Mouse (Mus musculus) MEL (cell line): ENCODE data around the gene Kat7. TPM values are rescaled to one million over a fixed set of nuclear protein-coding genes. Genes with fewer than 3 reads are reported as not detected.

Experiments
- DNase-seq: peaks from one replicate; pipeline ENCODE4 v3.0.0; 2011; ENCODE audit warnings: low read depth, low spot score
- H3K27ac ChIP-seq: 2 replicates; pipeline ENCODE4 v1.5.1; 2012; ENCODE audit warnings: low read depth, mild to moderate bottlenecking, control low read depth, low read length, moderate library complexity; ENCODE audit not compliant: control insufficient read depth
- H3K27me3 ChIP-seq, 2 experiments: fragments of 150-350 bp in 1 of 2; sonication (generic) in 1 of 2; 2 replicates each; pipeline ENCODE4 v1.6.1; 2012; ENCODE audit warnings: low read length in 2 of 2, mild to moderate bottlenecking in 2 of 2, improper control_type of control experiment in 1 of 2, moderate library complexity in 1 of 2; ENCODE audit not compliant: insufficient read depth in 2 of 2, control insufficient read depth in 1 of 2
- H3K36me3 ChIP-seq, 2 experiments: 2 replicates each; pipeline ENCODE4 v1.6.1; 2012 to 2014; ENCODE audit warnings: low read length in 2 of 2, improper control_type of control experiment in 1 of 2, inconsistent platforms in 1 of 2, mild to moderate bottlenecking in 1 of 2; ENCODE audit not compliant: insufficient read depth in 2 of 2, control insufficient read depth in 1 of 2
- H3K4me1 ChIP-seq, 2 experiments: fragments of 150-350 bp in 1 of 2; sonication (generic) in 1 of 2; 2 replicates each; pipeline ENCODE4 v1.6.1; 2012; ENCODE audit warnings: low read length in 2 of 2, improper control_type of control experiment in 1 of 2, mild to moderate bottlenecking in 1 of 2; ENCODE audit not compliant: insufficient read depth in 2 of 2, control insufficient read depth in 1 of 2
- H3K4me3 ChIP-seq, 2 experiments: fragments of 150-350 bp in 1 of 2; sonication (generic) in 1 of 2; 2 replicates each; pipeline ENCODE4 v1.5.1; 2012; ENCODE audit warnings: low read depth in 2 of 2, low read length in 2 of 2, mild to moderate bottlenecking in 2 of 2, moderate library complexity in 2 of 2, control low read depth in 1 of 2, improper control_type of control experiment in 1 of 2; ENCODE audit not compliant: control insufficient read depth in 1 of 2, insufficient read depth in 1 of 2
- H3K79me2 ChIP-seq: 2 replicates; pipeline ENCODE4 v1.6.1; 2012; ENCODE audit warnings: mild to moderate bottlenecking, low read length, moderate library complexity; ENCODE audit not compliant: control insufficient read depth, poor library complexity, insufficient read depth
- H3K9ac ChIP-seq: 2 replicates; pipeline ENCODE4 v1.6.1; 2012; ENCODE audit warnings: low read depth, mild to moderate bottlenecking, control low read depth, low read length, moderate library complexity; ENCODE audit not compliant: control insufficient read depth, poor library complexity, severe bottlenecking
- H3K9me3 ChIP-seq: fragments of 150-350 bp; sonication (generic); replicated peaks from 2 replicates; pipeline ENCODE4 v1.6.1; 2012; ENCODE audit warnings: mild to moderate bottlenecking, low read length, improper control_type of control experiment, moderate library complexity; ENCODE audit not compliant: insufficient read depth
- CHD1 ChIP-seq: IDR thresholded peaks from 2 replicates; pipeline ENCODE4 v1.6.1; 2012; ENCODE audit warnings: low read depth, mild to moderate bottlenecking, inconsistent platforms, low read length, improper control_type of control experiment
- CHD2 ChIP-seq: IDR thresholded peaks from 2 replicates; pipeline ENCODE4 v1.6.1; 2011; ENCODE audit warnings: low read length, improper control_type of control experiment
- CTCF ChIP-seq, 3 experiments: IDR thresholded peaks in 2 of 3; conservative IDR thresholded peaks in 1 of 3; 2 replicates each; pipeline ENCODE4 v1.5.1; 2011 to 2012; ENCODE audit warnings: low read length in 3 of 3, low read depth in 2 of 3, mild to moderate bottlenecking in 2 of 3, improper control_type of control experiment in 1 of 3, inconsistent platforms in 1 of 3, mixed read lengths in 1 of 3, moderate library complexity in 1 of 3; ENCODE audit not compliant: control insufficient read depth in 1 of 3, insufficient read depth in 1 of 3, poor library complexity in 1 of 3, severe bottlenecking in 1 of 3
- ELF1 ChIP-seq: IDR thresholded peaks from 2 replicates; pipeline ENCODE4 v1.6.1; 2014; ENCODE audit warnings: low read depth, mild to moderate bottlenecking, inconsistent platforms, low read length, improper control_type of control experiment, moderate library complexity
- EP300 ChIP-seq, 2 experiments: IDR thresholded peaks; 2 replicates each; pipeline ENCODE4 v1.6.1; 2011; ENCODE audit warnings: improper control_type of control experiment in 2 of 2, low read length in 2 of 2, low read depth in 1 of 2, mild to moderate bottlenecking in 1 of 2
- ETS1 ChIP-seq: IDR thresholded peaks from 2 replicates; pipeline ENCODE4 v1.6.1; 2012; ENCODE audit warnings: low read depth, mild to moderate bottlenecking, inconsistent platforms, low read length, improper control_type of control experiment, moderate library complexity
- GABPA ChIP-seq: IDR thresholded peaks from 2 replicates; pipeline ENCODE4 v1.6.1; 2012; ENCODE audit warnings: low read depth, mild to moderate bottlenecking, inconsistent platforms, low read length, improper control_type of control experiment, moderate library complexity
- KAT2A ChIP-seq: conservative IDR thresholded peaks from 2 replicates; pipeline ENCODE4 v1.6.1; 2012; ENCODE audit warnings: low read depth, low read length, improper control_type of control experiment, inconsistent platforms
- MAX ChIP-seq: IDR thresholded peaks from 2 replicates; pipeline ENCODE4 v1.6.1; 2011; ENCODE audit warnings: low read length, improper control_type of control experiment
- MAZ ChIP-seq: IDR thresholded peaks from 2 replicates; pipeline ENCODE4 v1.6.1; 2012; ENCODE audit warnings: low read depth, mild to moderate bottlenecking, inconsistent platforms, low read length, improper control_type of control experiment
- MYC ChIP-seq: IDR thresholded peaks from 2 replicates; pipeline ENCODE4 v1.6.1; 2011; ENCODE audit warnings: low read depth, mild to moderate bottlenecking, low read length, improper control_type of control experiment, moderate library complexity
- NELFE ChIP-seq: IDR thresholded peaks from 2 replicates; pipeline ENCODE4 v1.6.1; 2011; ENCODE audit warnings: low read depth, low read length, improper control_type of control experiment
- POLR2A ChIP-seq, 2 experiments: IDR thresholded peaks; 2 replicates each; pipeline ENCODE4 v1.6.1; 2011 to 2012; ENCODE audit warnings: low read length in 2 of 2, mild to moderate bottlenecking in 2 of 2, control low read depth in 1 of 2, improper control_type of control experiment in 1 of 2, low read depth in 1 of 2, moderate library complexity in 1 of 2; ENCODE audit not compliant: control insufficient read depth in 1 of 2, insufficient read depth in 1 of 2, poor library complexity in 1 of 2
- SIN3A ChIP-seq: IDR thresholded peaks from 2 replicates; pipeline ENCODE4 v1.6.1; 2012; ENCODE audit warnings: low read length, improper control_type of control experiment, inconsistent platforms
- SMC3 ChIP-seq: IDR thresholded peaks from 2 replicates; pipeline ENCODE4 v1.6.1; 2011; ENCODE audit warnings: low read depth, low read length, improper control_type of control experiment
- UBTF ChIP-seq: IDR thresholded peaks from 2 replicates; pipeline ENCODE4 v1.6.1; 2012; ENCODE audit warnings: low read depth, mild to moderate bottlenecking, inconsistent platforms, low read length, improper control_type of control experiment, moderate library complexity, borderline replicate concordance; ENCODE audit not compliant: insufficient read depth
- USF1 ChIP-seq: IDR thresholded peaks from 2 replicates; pipeline ENCODE4 v1.6.1; 2014; ENCODE audit warnings: low read depth, mild to moderate bottlenecking, inconsistent platforms, low read length, improper control_type of control experiment, moderate library complexity
- USF2 ChIP-seq, 2 experiments: IDR thresholded peaks; 2 replicates each; pipeline ENCODE4 v1.6.1; 2011 to 2012; ENCODE audit warnings: improper control_type of control experiment in 2 of 2, low read length in 2 of 2, borderline replicate concordance in 1 of 2, inconsistent platforms in 1 of 2, low read depth in 1 of 2, mild to moderate bottlenecking in 1 of 2; ENCODE audit not compliant: insufficient read depth in 1 of 2
- ZC3H11A ChIP-seq: IDR thresholded peaks from 2 replicates; pipeline ENCODE4 v1.6.1; 2012; ENCODE audit warnings: low read depth, mild to moderate bottlenecking, inconsistent platforms, low read length, improper control_type of control experiment
- ZKSCAN1 ChIP-seq: IDR thresholded peaks from 2 replicates; pipeline ENCODE4 v1.6.1; 2012; ENCODE audit warnings: low read depth, mild to moderate bottlenecking, inconsistent platforms, low read length, improper control_type of control experiment, moderate library complexity
- polyA plus RNA-seq, 2 experiments: library from polyadenylated mRNA; stranded (reverse) in 1 of 2; unstranded in 1 of 2; fragments of >175 nt in 1 of 2; fragments of >200 nt in 1 of 2; gene quantifications; 2 replicates each; pipeline versions ENCODE4 v1.2.1 to v1.2.4; 2012; ENCODE audit warnings: low replicate concordance in 2 of 2, low read depth in 1 of 2; ENCODE audit not compliant: insufficient read length in 2 of 2, insufficient read depth in 1 of 2, missing spikeins in 1 of 2
- total RNA-seq: library from RNA; depleted of rRNA; stranded (reverse); fragments of 300-350 nt; gene quantifications from 2 replicates; pipeline ENCODE4 v1.2.3, GENCODE M21; 2012

The Kat7 gene
- total and polyA plus RNA-seq, 3 experiments: 81.4 to 100 (median 95.4) TPM

DNA sequence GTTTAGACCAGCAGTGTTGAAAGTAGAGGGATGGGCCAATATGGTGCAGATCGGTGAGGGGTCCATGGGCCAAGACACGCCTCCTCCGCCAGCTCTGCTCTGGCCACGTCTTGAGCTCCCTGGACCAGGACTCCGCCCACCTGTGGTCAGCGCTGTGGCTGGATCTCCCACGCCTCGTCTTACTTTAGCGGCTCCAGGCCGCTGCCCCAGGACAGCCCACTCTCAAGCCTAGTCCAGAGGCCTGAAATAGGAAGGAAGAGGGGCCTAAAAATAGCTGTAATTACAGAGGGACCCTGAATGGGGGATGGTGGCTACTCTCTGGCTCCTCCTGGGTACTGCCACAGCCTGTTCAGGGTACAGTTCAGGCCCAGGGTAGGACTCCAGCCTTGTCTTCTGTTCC lies 59.9 kb downstream of the Kat7 start:
- Histone ChIP-seq H3K9ac (no peak overlapping the region), H3K4me3 (no peak overlapping the region), H3K27me3 (peaks cover 0 to 2% of the 10 kb centered on the region in 2 experiments; a peak in 3 of 4 replicates), H3K36me3 (no peaks in the 10 kb centered on the region), H3K9me3 (no peaks in the 10 kb centered on the region), H3K79me2 (no peaks in the 10 kb centered on the region), H3K4me1 (no peaks in the 10 kb centered on the region), H3K27ac (no peak overlapping the region)
- DNase-seq: no peak
- TF ChIP-seq POLR2A (IDR thresholded peaks at IDR 0.05; ENCODE audit: control insufficient read depth in 1 of 2, insufficient read depth in 1 of 2, low read depth in 1 of 2, low read length in 2 of 2, poor library complexity in 1 of 2) (no peak), UBTF (no peak), CHD2 (no peak), USF1 (no peak), ETS1 (no peak), CHD1 (no peak), EP300 (IDR thresholded peaks at IDR 0.05; ENCODE audit: low read depth in 1 of 2, low read length in 2 of 2) (no peak), GABPA (no peak)

- no peak overlapping the region for H3K4me3 ChIP-seq
- no peak overlapping the region for H3K27ac ChIP-seq
- no peak overlapping the region for H3K9ac ChIP-seq
- H3K79me2 ChIP-seq: no peaks in the 10 kb centered on the region
- no peak for DNase-seq
- H3K9me3 ChIP-seq: no peaks in the 10 kb centered on the region
- H3K4me1 ChIP-seq: no peaks in the 10 kb centered on the region
- no peaks in the 10 kb centered on the region for H3K36me3 ChIP-seq
- H3K27me3 ChIP-seq: peaks cover 2 to 9% of the 10 kb centered on the region in 2 experiments
- TF ChIP-seq ZKSCAN1: no peak
- no peak for TF ChIP-seq ZC3H11A
These were observed 63.0 kb downstream of the Kat7 start for GRCm38 (mm10) chr11:95247065-95247464.

- H3K27me3 ChIP-seq: peaks cover 6 to 9% of the 10 kb centered on the region in 2 experiments
These were observed 64.6 kb downstream of the Kat7 start for GRCm38 (mm10) chr11:95245456-95245855.

More at GRCm38 (mm10) chr11:95245456-95245855, 64.6 kb downstream of the Kat7 start:
- H3K36me3 ChIP-seq: no peaks in the 10 kb centered on the region
- no peak for DNase-seq
- H3K9ac ChIP-seq: no peak overlapping the region
- no peak overlapping the region for H3K4me3 ChIP-seq
- H3K9me3 ChIP-seq: no peaks in the 10 kb centered on the region
- TF ChIP-seq MYC (no peak), SMC3 (no peak), UBTF (no peak), NELFE (no peak), ELF1 (no peak), MAX (no peak), POLR2A (IDR thresholded peaks at IDR 0.05; ENCODE audit: control insufficient read depth in 1 of 2, insufficient read depth in 1 of 2, low read depth in 1 of 2, low read length in 2 of 2, poor library complexity in 1 of 2) (no peak), CHD2 (no peak), CTCF (IDR thresholded peaks at IDR 0.05 in 2 of 3, conservative IDR thresholded peaks at IDR 0.05 in 1 of 3; ENCODE audit: control insufficient read depth in 1 of 3, insufficient read depth in 1 of 3, low read depth in 2 of 3, low read length in 3 of 3, poor library complexity in 1 of 3, severe bottlenecking in 1 of 3) (no peak), MAZ (no peak), ZKSCAN1 (no peak), KAT2A (no peak), USF2 (IDR thresholded peaks at IDR 0.05; ENCODE audit: borderline replicate concordance in 1 of 2, insufficient read depth in 1 of 2, low read depth in 1 of 2, low read length in 2 of 2) (no peak), SIN3A (no peak)
- no peak overlapping the region for H3K27ac ChIP-seq
- H3K79me2 ChIP-seq: no peaks in the 10 kb centered on the region
- no peaks in the 10 kb centered on the region for H3K4me1 ChIP-seq
